Mouse (Mus musculus): ENCODE measurements at regions not wholly inside any gene's neighbourhood (a gene's known extent, or its start where the extent isn't known, plus 50 kb on each side); places are given as distances from the start of the nearest gene placed in this dataset.
A peak's percentile ranks its signal among the peaks of the same experiment; 100 is the strongest.

DNA sequence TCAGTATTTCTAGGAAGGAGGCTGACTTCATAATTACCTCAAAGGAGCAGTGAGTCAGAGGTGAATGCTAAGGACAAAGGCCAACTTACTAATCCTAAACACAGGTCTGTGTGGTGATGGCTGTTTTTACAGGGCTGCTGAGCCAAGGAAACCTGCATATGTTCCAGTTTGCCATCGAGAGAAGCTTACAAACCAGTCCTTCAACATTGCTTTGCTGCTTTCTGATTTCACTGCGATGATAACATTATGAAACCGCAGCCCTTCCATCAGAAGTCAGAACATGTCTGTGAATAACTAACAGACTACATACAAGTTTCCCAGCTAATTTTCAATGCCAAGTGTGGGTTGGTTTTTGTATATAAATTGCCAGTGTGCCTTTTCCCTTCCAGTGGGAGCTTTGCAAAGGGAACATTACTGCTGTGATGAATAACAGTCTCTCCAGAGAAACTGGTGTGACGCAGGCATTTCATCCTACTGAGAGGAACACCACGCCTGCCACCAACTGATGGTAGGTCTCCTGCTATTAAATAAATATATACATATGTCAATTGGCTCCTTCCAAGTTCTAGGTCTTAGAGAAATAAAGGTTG lies 128.9 kb upstream of the Pfn2 start:
- Histone ChIP-seq H3K9me3 (ENCODE audit: control insufficient read depth, low read length) (no peaks in the 10 kb centered on the region), H3K4me2 (no peak overlapping the region), H3K4me1 (ENCODE audit: control insufficient read depth, insufficient read depth, low read length) (peaks cover 3% of the 10 kb centered on the region; the same call in 1 of the 2 replicates), H3K27ac (ENCODE audit: low read depth, low read length) (no peak overlapping the region), H3K36me3 (ENCODE audit: control insufficient read depth, insufficient read depth, low read length) (no peaks in the 10 kb centered on the region), H3K4me3 (ENCODE audit: low read depth, low read length) (no peak overlapping the region), H3K9ac (ENCODE audit: low read length) (no peak overlapping the region), H3K27me3 (ENCODE audit: control insufficient read depth, insufficient read depth, low read length) (no peaks in the 10 kb centered on the region)
- DNase-seq (ENCODE audit: low spot score, missing footprints): peak; percentile 10
- WGBS: 84% methylated on average over 5 of the region's 5 CpGs
- ATAC-seq (ENCODE audit: low FRiP score): no peak

DNA sequence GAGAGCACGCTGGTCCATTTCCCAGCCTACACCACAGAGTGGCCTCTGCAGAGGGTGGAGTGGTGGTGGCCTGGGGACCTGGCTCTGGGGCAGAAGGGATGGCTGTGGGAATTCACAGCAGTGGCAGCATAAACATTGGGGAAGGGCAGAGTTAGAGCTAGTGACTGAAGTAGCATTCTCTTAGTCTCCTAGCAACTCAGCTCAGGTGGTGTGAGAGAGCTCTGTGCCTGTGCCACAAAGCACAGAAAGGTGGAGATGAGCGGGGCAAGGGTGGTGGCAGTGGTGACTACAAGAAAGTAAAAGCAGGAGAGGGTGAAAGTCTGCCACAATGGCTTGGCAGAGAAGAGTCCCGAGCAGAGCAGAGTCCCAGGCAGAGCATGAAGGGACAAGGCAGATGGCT lies 140.3 kb upstream of the Pfn2 start:
- ATAC-seq (ENCODE audit: low FRiP score) (no peak), DNase-seq (ENCODE audit: low spot score, missing footprints) (peak; percentile 72)
- Histone ChIP-seq H3K4me3 (ENCODE audit: low read depth, low read length) (no peak overlapping the region), H3K36me3 (ENCODE audit: control insufficient read depth, insufficient read depth, low read length) (no peaks in the 10 kb centered on the region), H3K9me3 (ENCODE audit: control insufficient read depth, low read length) (no peaks in the 10 kb centered on the region), H3K9ac (ENCODE audit: low read length) (no peak overlapping the region), H3K4me2 (no peak overlapping the region), H3K4me1 (ENCODE audit: control insufficient read depth, insufficient read depth, low read length) (peaks cover 3% of the 10 kb centered on the region; the same call in 1 of the 2 replicates), H3K27ac (ENCODE audit: low read depth, low read length) (no peak overlapping the region), H3K27me3 (ENCODE audit: control insufficient read depth, insufficient read depth, low read length) (no peaks in the 10 kb centered on the region)
- 83% methylated on average over 3 of the region's 3 CpGs for WGBS

DNA sequence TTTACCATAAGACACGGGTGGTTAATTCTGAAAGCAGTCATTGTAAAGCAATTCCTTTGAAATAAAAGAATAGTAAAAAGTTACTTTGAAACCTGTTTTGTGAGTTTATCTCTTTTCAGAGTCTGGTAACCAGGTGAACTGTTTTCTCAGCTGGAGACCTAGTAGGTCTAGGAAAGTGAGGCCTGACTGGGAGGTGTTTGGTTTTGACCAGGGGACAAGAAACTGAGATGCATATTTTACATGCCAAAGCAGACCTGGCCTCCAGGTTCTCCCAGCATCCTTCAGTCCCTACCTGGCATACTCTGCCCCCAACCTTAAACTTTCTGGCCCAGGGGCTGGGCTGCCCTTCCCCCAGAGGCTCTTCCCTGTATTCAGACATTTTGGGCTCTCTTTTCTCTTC lies 142.9 kb upstream of the Pfn2 start:
- 63% methylated on average over 1 of the region's 1 CpGs for WGBS
- DNase-seq (ENCODE audit: low spot score, missing footprints): no peak
- no peaks in the 10 kb centered on the region for H3K36me3 ChIP-seq (ENCODE audit: control insufficient read depth, insufficient read depth, low read length)

DNA sequence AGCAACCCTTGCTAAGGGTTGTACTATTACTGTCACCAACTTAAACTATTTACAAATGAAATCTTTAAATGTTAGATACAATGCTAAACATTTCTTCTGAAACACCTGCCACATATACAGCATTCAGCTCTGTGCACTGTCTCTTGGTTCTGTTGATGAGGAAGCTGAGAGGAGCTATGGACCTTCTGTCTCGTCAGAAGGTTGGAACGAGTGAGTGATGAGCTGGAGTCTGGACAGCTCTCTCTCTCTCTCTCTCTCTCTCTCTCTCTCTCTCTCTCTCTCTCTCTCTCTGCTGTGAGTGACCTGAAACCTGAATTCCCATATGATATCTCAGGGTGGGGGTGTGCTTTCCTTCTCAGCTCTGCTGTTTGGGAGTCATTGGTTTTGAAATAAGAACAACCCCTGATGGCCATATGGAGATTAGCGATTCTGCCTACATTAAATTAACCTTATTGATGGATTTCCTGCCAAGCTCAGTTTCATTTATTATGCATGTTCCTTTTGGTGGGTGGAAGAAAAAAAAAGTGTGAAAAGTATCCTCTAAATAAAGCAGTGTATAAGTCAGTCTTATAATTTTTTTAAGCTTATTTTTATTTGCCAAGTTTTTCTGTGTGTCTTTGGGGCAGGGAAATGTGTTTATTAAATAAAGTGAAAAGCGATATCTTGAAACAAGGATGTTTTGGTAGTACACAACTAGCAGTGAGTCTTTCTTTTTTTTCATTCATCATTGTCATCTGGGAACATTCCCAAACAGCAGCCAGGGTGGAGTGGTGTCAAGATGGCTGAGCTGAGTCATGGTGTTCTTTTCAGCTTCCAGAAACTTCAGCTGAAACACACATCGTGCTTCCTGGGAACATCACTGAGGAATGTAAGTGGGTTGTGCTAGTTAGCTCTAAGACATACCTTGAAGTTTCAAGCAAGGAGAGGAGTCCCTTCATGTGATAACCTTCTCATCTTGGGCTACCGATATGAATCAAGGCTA lies 150.5 kb upstream of the Pfn2 start:
- Histone ChIP-seq H3K36me3 (ENCODE audit: control insufficient read depth, insufficient read depth, low read length) (no peaks in the 10 kb centered on the region), H3K9me3 (ENCODE audit: control insufficient read depth, low read length) (no peaks in the 10 kb centered on the region), H3K27ac (ENCODE audit: low read depth, low read length) (no peak overlapping the region), H3K27me3 (ENCODE audit: control insufficient read depth, insufficient read depth, low read length) (no peaks in the 10 kb centered on the region; the same call in 1 of the 2 replicates), H3K4me1 (ENCODE audit: control insufficient read depth, insufficient read depth, low read length) (peaks cover 10% of the 10 kb centered on the region; the same call in 1 of the 2 replicates), H3K9ac (ENCODE audit: low read length) (no peak overlapping the region), H3K4me3 (ENCODE audit: low read depth, low read length) (no peak overlapping the region), H3K4me2 (no peak overlapping the region)
- WGBS: 92% methylated on average over 6 of the region's 6 CpGs
- no peak for DNase-seq (ENCODE audit: low spot score, missing footprints)
- no peak for ATAC-seq (ENCODE audit: low FRiP score)

More for the DNA sequence above, 142.9 kb upstream of the Pfn2 start:
- Histone ChIP-seq H3K4me1 (ENCODE audit: control insufficient read depth, insufficient read depth, low read length) (peaks cover 8% of the 10 kb centered on the region; the same call in 1 of the 2 replicates), H3K4me3 (ENCODE audit: low read depth, low read length) (no peak overlapping the region), H3K4me2 (no peak overlapping the region), H3K27me3 (ENCODE audit: control insufficient read depth, insufficient read depth, low read length) (no peaks in the 10 kb centered on the region), H3K9ac (ENCODE audit: low read length) (no peak overlapping the region), H3K27ac (ENCODE audit: low read depth, low read length) (no peak overlapping the region), H3K9me3 (ENCODE audit: control insufficient read depth, low read length) (no peaks in the 10 kb centered on the region)
- ATAC-seq (ENCODE audit: low FRiP score): no peak

GRCm38 (mm10) chr3:58002792-58003574 lies 155.1 kb upstream of the Pfn2 start:
- H3K4me1 ChIP-seq (ENCODE audit: control insufficient read depth, insufficient read depth, low read length): 0 out of 2 replicates have a peak, but pooled peaks cover 7% of the 10 kb centered on the region
- H3K27ac ChIP-seq (ENCODE audit: low read depth, low read length): no peak overlapping the region; the same call in 1 of the 2 replicates
- H3K36me3 ChIP-seq (ENCODE audit: control insufficient read depth, insufficient read depth, low read length): no peaks in the 10 kb centered on the region
- DNase-seq (ENCODE audit: low spot score, missing footprints): peak; percentile 88
- H3K4me2 ChIP-seq: no peak overlapping the region
- H3K9me3 ChIP-seq (ENCODE audit: control insufficient read depth, low read length): no peaks in the 10 kb centered on the region
- no peaks in the 10 kb centered on the region; the same call in 1 of the 2 replicates for H3K27me3 ChIP-seq (ENCODE audit: control insufficient read depth, insufficient read depth, low read length)
- no peak overlapping the region for H3K4me3 ChIP-seq (ENCODE audit: low read depth, low read length)
- whole genome bisulfite sequencing: 42% methylated on average over 7 of the region's 7 CpGs
- ATAC-seq (ENCODE audit: low FRiP score): peak; percentile 82
- no peak overlapping the region for H3K9ac ChIP-seq (ENCODE audit: low read length)

GRCm38 (mm10) chr3:58024750-58025392 lies 177.0 kb upstream of the Pfn2 start:
- no peaks in the 10 kb centered on the region for H3K36me3 ChIP-seq (ENCODE audit: control insufficient read depth, insufficient read depth, low read length)
- no peak overlapping the region for H3K4me2 ChIP-seq
- H3K9me3 ChIP-seq (ENCODE audit: control insufficient read depth, low read length): no peaks in the 10 kb centered on the region
- WGBS: 84% methylated on average over 3 of the region's 3 CpGs
- ATAC-seq (ENCODE audit: low FRiP score) (no peak), DNase-seq (ENCODE audit: low spot score, missing footprints) (no peak)
- H3K4me3 ChIP-seq (ENCODE audit: low read depth, low read length): no peak overlapping the region
- H3K27ac ChIP-seq (ENCODE audit: low read depth, low read length): no peak overlapping the region
- H3K9ac ChIP-seq (ENCODE audit: low read length): no peak overlapping the region
- no peaks in the 10 kb centered on the region; the same call in 1 of the 2 replicates for H3K4me1 ChIP-seq (ENCODE audit: control insufficient read depth, insufficient read depth, low read length)
- no peaks in the 10 kb centered on the region for H3K27me3 ChIP-seq (ENCODE audit: control insufficient read depth, insufficient read depth, low read length)

DNA sequence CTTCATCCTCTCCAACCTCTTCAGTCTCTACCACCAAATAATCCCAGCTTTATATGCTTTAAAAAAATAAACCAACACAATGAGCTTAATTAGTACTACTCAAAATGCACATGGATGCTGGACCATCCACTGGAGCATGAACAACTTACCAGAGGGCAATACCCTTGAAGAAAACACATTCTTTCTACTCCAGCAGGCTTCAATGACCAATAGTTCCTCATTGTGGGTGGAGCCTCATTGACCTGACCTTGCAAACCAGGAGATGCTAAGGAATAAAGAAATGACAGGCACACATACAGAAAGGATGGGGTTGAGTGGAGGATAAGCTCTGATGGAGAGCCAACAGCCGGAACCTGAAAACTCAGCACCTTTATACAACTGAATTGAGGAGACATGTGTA lies 201.7 kb upstream of the Pfn2 start:
- Histone ChIP-seq H3K4me2 (no peak overlapping the region), H3K27me3 (ENCODE audit: control insufficient read depth, insufficient read depth, low read length) (no peaks in the 10 kb centered on the region), H3K4me3 (ENCODE audit: low read depth, low read length) (no peak overlapping the region), H3K4me1 (ENCODE audit: control insufficient read depth, insufficient read depth, low read length) (no peaks in the 10 kb centered on the region), H3K27ac (ENCODE audit: low read depth, low read length) (no peak overlapping the region), H3K9ac (ENCODE audit: low read length) (no peak overlapping the region), H3K36me3 (ENCODE audit: control insufficient read depth, insufficient read depth, low read length) (no peaks in the 10 kb centered on the region), H3K9me3 (ENCODE audit: control insufficient read depth, low read length) (no peaks in the 10 kb centered on the region)
- WGBS: 89% methylated on average over 1 of the region's 1 CpGs
- ATAC-seq (ENCODE audit: low FRiP score): no peak
- DNase-seq (ENCODE audit: low spot score, missing footprints): no peak

DNA sequence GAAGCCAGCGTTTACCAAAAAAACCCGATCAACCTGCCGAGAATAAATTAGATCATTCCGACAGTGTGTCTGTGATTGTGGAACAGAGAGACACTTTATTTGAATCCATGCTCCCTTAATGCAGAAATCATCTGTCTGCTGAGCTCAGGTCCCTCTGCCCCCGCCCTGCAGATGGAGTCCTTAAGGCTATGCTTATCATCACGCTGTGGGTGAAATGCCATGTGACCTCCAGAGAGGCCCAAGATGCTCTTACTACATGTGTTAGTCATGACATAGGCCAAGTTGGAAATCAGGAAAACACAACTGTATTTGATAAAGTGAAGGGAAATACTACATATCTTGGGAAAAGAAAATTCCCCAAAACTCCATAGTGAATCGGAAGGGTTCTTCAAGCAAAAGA lies 206.8 kb upstream of the Pfn2 start:
- WGBS: 91% methylated on average over 7 of the region's 7 CpGs
- DNase-seq (ENCODE audit: low spot score, missing footprints) (no peak), ATAC-seq (ENCODE audit: low FRiP score) (no peak)
- no peak overlapping the region for H3K4me2 ChIP-seq
- no peaks in the 10 kb centered on the region for H3K4me1 ChIP-seq (ENCODE audit: control insufficient read depth, insufficient read depth, low read length)
- no peaks in the 10 kb centered on the region for H3K9me3 ChIP-seq (ENCODE audit: control insufficient read depth, low read length)
- H3K9ac ChIP-seq (ENCODE audit: low read length): no peak overlapping the region
- no peak overlapping the region for H3K27ac ChIP-seq (ENCODE audit: low read depth, low read length)
- no peaks in the 10 kb centered on the region for H3K27me3 ChIP-seq (ENCODE audit: control insufficient read depth, insufficient read depth, low read length)
- no peak overlapping the region for H3K4me3 ChIP-seq (ENCODE audit: low read depth, low read length)
- no peaks in the 10 kb centered on the region for H3K36me3 ChIP-seq (ENCODE audit: control insufficient read depth, insufficient read depth, low read length)
